Mouse (Mus musculus) CH12.LX (cell line): Measurements from ENCODE around the gene Rapgef6. TPM values are rescaled to one million over a fixed set of nuclear protein-coding genes. Genes with fewer than 3 reads are reported as not detected.
A peak's percentile ranks its signal among the peaks of the same experiment; 100 is the strongest.

ENCODE experiments used
- DNase-seq: peaks from one replicate; pipeline ENCODE4 v3.0.0-alpha.2; 2013; ENCODE audit errors: extremely low read depth
- H3K27ac ChIP-seq: 2 replicates; pipeline ENCODE4 v1.5.1; 2012; ENCODE audit warnings: low read depth, mild to moderate bottlenecking, control low read depth, moderate library complexity; ENCODE audit not compliant: insufficient read depth
- H3K27me3 ChIP-seq: replicated peaks from 2 replicates; pipeline ENCODE3; 2012; ENCODE audit warnings: inconsistent platforms
- H3K36me3 ChIP-seq, 2 experiments: replicated peaks in 1 of 2; 2 replicates each; pipeline versions ENCODE3 to v1.6.1; 2012; ENCODE audit warnings: inconsistent platforms in 1 of 2, low read length in 1 of 2, mild to moderate bottlenecking in 1 of 2, mixed read lengths in 1 of 2, moderate library complexity in 1 of 2; ENCODE audit not compliant: control insufficient read depth in 1 of 2, insufficient read depth in 1 of 2
- H3K4me1 ChIP-seq, 2 experiments: 2 replicates each; pipeline ENCODE4 v1.6.1; 2012; ENCODE audit warnings: inconsistent platforms in 1 of 2, moderate library complexity in 1 of 2; ENCODE audit not compliant: insufficient read depth in 2 of 2, control insufficient read depth in 1 of 2
- H3K4me2 ChIP-seq: 2 replicates; pipeline ENCODE4 v1.6.1; 2012; ENCODE audit warnings: low read depth, mild to moderate bottlenecking, control low read depth; ENCODE audit not compliant: poor library complexity, insufficient read depth, severe bottlenecking
- H3K4me3 ChIP-seq, 3 experiments: fragments of 150-350 bp in 1 of 3; sonication (generic) in 1 of 3; replicated peaks in 1 of 3; 2 replicates each; pipeline versions ENCODE3 to v1.5.1; 2011 to 2012; ENCODE audit warnings: low read depth in 2 of 3, low read length in 2 of 3, mild to moderate bottlenecking in 2 of 3, moderate library complexity in 2 of 3, control low read depth in 1 of 3, improper control_type of control experiment in 1 of 3, inconsistent platforms in 1 of 3, mixed read lengths in 1 of 3; ENCODE audit not compliant: poor library complexity in 1 of 3
- H3K79me2 ChIP-seq: replicated peaks from 2 replicates; pipeline ENCODE4 v1.6.1; 2012; ENCODE audit warnings: mild to moderate bottlenecking, moderate library complexity; ENCODE audit not compliant: control insufficient read depth, poor library complexity, insufficient read depth, severe bottlenecking; ENCODE audit errors: extremely low read depth
- H3K9ac ChIP-seq: 2 replicates; pipeline ENCODE4 v1.6.1; 2012; ENCODE audit warnings: low read depth, mild to moderate bottlenecking, control low read depth, moderate library complexity; ENCODE audit not compliant: insufficient read depth
- H3K9me3 ChIP-seq: replicated peaks from 2 replicates; pipeline ENCODE3; 2012; ENCODE audit warnings: low read length, inconsistent platforms, mixed read lengths
- BHLHE40 ChIP-seq: IDR thresholded peaks from 2 replicates; pipeline ENCODE4 v1.6.1; 2011; ENCODE audit warnings: mild to moderate bottlenecking, low read depth, low read length, improper control_type of control experiment
- CHD1 ChIP-seq: IDR thresholded peaks from 2 replicates; pipeline ENCODE4 v1.6.1; 2012; ENCODE audit warnings: low read depth, low read length, improper control_type of control experiment, inconsistent platforms
- CHD2 ChIP-seq: IDR thresholded peaks from 2 replicates; pipeline ENCODE4 v1.6.1; 2011; ENCODE audit warnings: low read length, improper control_type of control experiment
- E2F4 ChIP-seq: IDR thresholded peaks from 2 replicates; pipeline ENCODE4 v1.6.1; 2011; ENCODE audit warnings: low read depth, low read length, improper control_type of control experiment; ENCODE audit not compliant: insufficient replicate concordance
- EP300 ChIP-seq: IDR thresholded peaks from 2 replicates; pipeline ENCODE4 v1.6.1; 2011; ENCODE audit warnings: low read length, improper control_type of control experiment
- IRF4 ChIP-seq: IDR thresholded peaks from 2 replicates; pipeline ENCODE4 v1.6.1; 2014; ENCODE audit warnings: low read depth, mild to moderate bottlenecking, inconsistent platforms, low read length, improper control_type of control experiment
- KAT2A ChIP-seq: IDR thresholded peaks from 2 replicates; pipeline ENCODE4 v1.6.1; 2012; ENCODE audit warnings: low read length, improper control_type of control experiment, inconsistent platforms; ENCODE audit not compliant: insufficient replicate concordance
- MAX ChIP-seq: IDR thresholded peaks from 2 replicates; pipeline ENCODE4 v1.6.1; 2011; ENCODE audit warnings: low read length, improper control_type of control experiment
- MAZ ChIP-seq: IDR thresholded peaks from 2 replicates; pipeline ENCODE4 v1.6.1; 2012; ENCODE audit warnings: low read depth, mild to moderate bottlenecking, inconsistent platforms, low read length, improper control_type of control experiment, moderate library complexity
- MEF2A ChIP-seq: IDR thresholded peaks from 2 replicates; pipeline ENCODE4 v1.6.1; 2014; ENCODE audit warnings: low read depth, mild to moderate bottlenecking, inconsistent platforms, low read length, improper control_type of control experiment, borderline replicate concordance
- NELFE ChIP-seq: IDR thresholded peaks from 2 replicates; pipeline ENCODE4 v1.6.1; 2011; ENCODE audit warnings: low read depth, low read length, improper control_type of control experiment
- POLR2AphosphoS2 ChIP-seq: IDR thresholded peaks from 2 replicates; pipeline ENCODE4 v1.6.1; 2011; ENCODE audit warnings: low read depth, low read length, improper control_type of control experiment
- RAD21 ChIP-seq: IDR thresholded peaks from 2 replicates; pipeline ENCODE4 v1.6.1; 2011; ENCODE audit warnings: low read depth, mild to moderate bottlenecking, low read length, improper control_type of control experiment, moderate library complexity
- SIN3A ChIP-seq: IDR thresholded peaks from 2 replicates; pipeline ENCODE4 v1.6.1; 2012; ENCODE audit warnings: low read length, improper control_type of control experiment, inconsistent platforms
- TBP ChIP-seq: conservative IDR thresholded peaks from 2 replicates; pipeline ENCODE4 v1.6.1; 2011; ENCODE audit warnings: low read depth, low read length, improper control_type of control experiment
- UBTF ChIP-seq: IDR thresholded peaks from 2 replicates; pipeline ENCODE4 v1.6.1; 2012; ENCODE audit warnings: low read depth, mild to moderate bottlenecking, inconsistent platforms, low read length, improper control_type of control experiment, moderate library complexity
- ZMIZ1 ChIP-seq: IDR thresholded peaks from 2 replicates; pipeline ENCODE4 v1.6.1; 2012; ENCODE audit warnings: low read depth, mild to moderate bottlenecking, inconsistent platforms, low read length, improper control_type of control experiment
- ZNF384 ChIP-seq: IDR thresholded peaks from 2 replicates; pipeline ENCODE4 v1.6.1; 2012; ENCODE audit warnings: low read depth, low read length, improper control_type of control experiment, inconsistent platforms
- dilution Hi-C: fragments of 300-500 bp; cut with MboI; formaldehyde crosslinking; loops from 2 replicates; pipeline ENCODE4 v1.14.3; 2020; ENCODE audit warnings: low sequenced_read_pairs; ENCODE audit not compliant: extremely low pct_unique_long_range_greater_than_20kb, extremely low pct_ligation_motif_present
- in situ Hi-C: fragments of 300-500 bp; cut with MboI; formaldehyde crosslinking; loops from 3 replicates; pipeline ENCODE4 v1.14.3; 2019; ENCODE audit warnings: low sequenced_read_pairs, low pct_ligation_motif_present, low pct_unique_long_range_greater_than_20kb, mixed read lengths
- polyA plus RNA-seq: library from polyadenylated mRNA; unstranded; fragments of >175 nt; gene quantifications from 2 replicates; pipeline ENCODE4 v1.2.1, GENCODE M21; 2012; ENCODE audit warnings: low read depth; ENCODE audit not compliant: insufficient read length
- total RNA-seq, 2 experiments: library from RNA; depleted of rRNA; stranded (reverse); fragments of 300-350 nt in 1 of 2; fragments of >200 nt in 1 of 2; gene quantifications; 2 replicates each; pipeline ENCODE4 v1.2.3; 2012 to 2014

Rapgef6 gene
- total and polyA plus RNA-seq, 3 experiments: 36.7 to 63.8 (median 38.3) TPM

- Histone ChIP-seq H3K79me2 (peaks cover 40% of the 10 kb centered on the region), H3K9ac (peak overlapping the region; percentile 29), H3K4me3 (no peak overlapping the region), H3K4me2 (peak overlapping the region; percentile 85), H3K36me3 (peaks cover 21 to 56% of the 10 kb centered on the region in 2 experiments), H3K4me1 (peaks cover 44 to 87% of the 10 kb centered on the region in 2 experiments), H3K9me3 (peaks cover 5% of the 10 kb centered on the region), H3K27me3 (no peaks in the 10 kb centered on the region), H3K27ac (peak overlapping the region; percentile 99)
- TF ChIP-seq BHLHE40: peak; percentile 92
- no peak for TF ChIP-seq TBP
- TF ChIP-seq ZNF384: no peak; the same call in 1 of the 2 replicates
- TF ChIP-seq EP300: peak; percentile 78
- peak; percentile 58 for TF ChIP-seq IRF4
- TF ChIP-seq SIN3A: peak; percentile 24; the same call in 1 of the 2 replicates
- in situ Hi-C loops (no loop called here), dilution Hi-C loops (no loop called here)
- peak; percentile 85 for DNase-seq
These were observed 205.7 kb downstream of the Rapgef6 start for GRCm38 (mm10) chr11:54728371-54728770.

- in situ Hi-C loops: no loop called here
- Histone ChIP-seq H3K27ac (peak overlapping the region; percentile 31; the same call in 1 of the 2 replicates), H3K79me2 (peaks cover 40% of the 10 kb centered on the region), H3K36me3 (peaks cover 17 to 55% of the 10 kb centered on the region in 2 experiments), H3K4me2 (no peak overlapping the region), H3K9me3 (peaks cover 5% of the 10 kb centered on the region), H3K4me3 (no peak overlapping the region), H3K9ac (no peak overlapping the region), H3K4me1 (peaks cover 49 to 95% of the 10 kb centered on the region in 2 experiments), H3K27me3 (no peaks in the 10 kb centered on the region)
- DNase-seq: no peak
- TF ChIP-seq BHLHE40 (0 out of 2 replicates have a peak, but pooled peaks have one; percentile 25), UBTF (no peak), MAX (0 out of 2 replicates have a peak, but pooled peaks have one; percentile 19)
- dilution Hi-C loops: no loop called here
These were observed 206.7 kb downstream of the Rapgef6 start for GRCm38 (mm10) chr11:54729311-54729710.

- no peak overlapping the region for H3K4me2 ChIP-seq
- TF ChIP-seq KAT2A (no peak), CHD2 (no peak), RAD21 (no peak), POLR2AphosphoS2 (no peak), MAZ (no peak), NELFE (no peak), SIN3A (no peak), ZMIZ1 (no peak), MEF2A (no peak), E2F4 (no peak), CHD1 (no peak)
- H3K4me3 ChIP-seq: no peak overlapping the region
- dilution Hi-C loops (no loop called here), in situ Hi-C loops (no loop called here)
- H3K79me2 ChIP-seq: peaks cover 38% of the 10 kb centered on the region
- H3K4me1 ChIP-seq: peaks cover 42 to 95% of the 10 kb centered on the region in 2 experiments
- peaks cover 5% of the 10 kb centered on the region for H3K9me3 ChIP-seq
- no peak overlapping the region for H3K27ac ChIP-seq
- DNase-seq: no peak
- no peak overlapping the region for H3K9ac ChIP-seq
- peaks cover 19 to 56% of the 10 kb centered on the region in 2 experiments for H3K36me3 ChIP-seq
- H3K27me3 ChIP-seq: no peaks in the 10 kb centered on the region
These were observed 208.3 kb downstream of the Rapgef6 start for GRCm38 (mm10) chr11:54730931-54731330.
